Mouse (Mus musculus): ENCODE measurements at regions not wholly inside any gene's neighbourhood (a gene's known extent, or its start where the extent isn't known, plus 50 kb on each side); places are given as distances from the start of the nearest gene placed in this dataset.

DNA sequence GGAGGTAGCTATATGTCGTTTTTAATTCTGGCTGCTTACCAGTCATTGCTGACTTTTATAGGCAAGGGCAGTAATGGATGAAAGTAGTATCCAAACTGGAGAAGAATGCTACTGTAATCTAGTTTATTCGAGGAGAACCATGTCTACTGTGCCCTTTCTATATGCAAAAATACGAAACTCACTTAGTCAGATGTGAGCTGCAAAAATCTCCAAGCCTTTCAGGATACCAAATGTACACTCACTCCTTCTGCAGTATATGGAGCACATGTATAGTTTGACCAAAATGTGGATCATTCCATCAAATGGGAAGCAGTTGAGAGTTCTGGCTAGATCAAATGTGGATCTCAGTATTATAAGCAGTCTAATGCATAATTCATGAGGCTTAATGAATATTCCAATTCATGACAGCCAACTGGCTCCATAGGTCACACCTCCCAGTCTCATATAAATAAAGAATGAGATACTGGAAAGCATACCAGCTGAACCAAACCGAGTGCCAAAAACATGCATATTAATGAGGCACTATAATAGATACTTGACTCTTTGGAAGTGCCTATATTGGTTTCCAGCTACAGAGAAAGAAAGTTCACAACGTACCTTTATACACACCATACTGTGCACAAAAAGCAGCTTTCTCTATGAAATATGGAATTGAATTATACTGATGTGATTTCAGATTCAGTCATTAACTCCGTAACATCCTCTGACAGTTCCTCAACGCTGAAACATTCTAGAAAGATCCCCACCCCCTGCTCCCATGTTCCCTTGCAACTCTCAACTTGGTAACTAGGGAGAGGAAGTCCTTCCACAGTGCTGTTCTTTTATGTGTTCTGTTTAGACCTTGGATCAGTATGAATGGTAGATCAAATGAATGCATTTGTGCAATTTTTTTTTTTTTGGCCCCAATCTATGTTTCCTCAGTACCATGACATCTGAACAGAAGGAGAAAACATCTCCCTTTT lies 738.1 kb upstream of the Nr2f1 start:
- TF ChIP-seq CTCF (IDR thresholded peaks at IDR 0.05; ENCODE audit: low read depth, low read length) (no peak), POLR2AphosphoS5 (IDR thresholded peaks at IDR 0.05; ENCODE audit: insufficient replicate concordance, low read depth, low read length) (no peak)
